Mouse (Mus musculus): ENCODE measurements around the gene Oit3. TPM values are rescaled to one million over a fixed set of nuclear protein-coding genes. Genes with fewer than 3 reads are reported as not detected.

Gene Oit3
- 0.26 and 0.40 TPM in 2 replicates for polyA plus RNA-seq (2012; rRNA removed)

DNA sequence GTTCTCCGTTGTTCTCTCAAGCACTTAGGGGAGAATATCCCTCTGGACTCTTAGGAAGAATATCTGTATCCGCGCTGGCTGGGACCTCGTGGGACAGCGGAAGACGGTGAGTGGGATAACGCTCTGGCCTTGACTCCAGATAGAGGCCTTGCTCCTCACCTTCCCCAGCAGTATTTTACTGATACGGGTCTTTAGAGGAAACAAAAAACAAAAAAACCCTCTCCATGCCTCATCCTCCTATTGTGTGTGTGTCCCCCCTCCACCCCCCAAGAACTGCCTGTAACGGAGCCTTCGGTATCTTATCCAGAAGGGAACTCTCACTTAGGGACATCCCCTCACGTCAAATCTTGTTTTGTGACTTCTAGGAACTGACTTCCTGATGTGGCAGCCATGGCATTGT lies at the start of gene Oit3:
Gene Oit3, minus strand, starts transcription at position 44 of the 400 bp plus-strand sequence.
- no peak for DNase-seq (ENCODE audit: extremely low spot score in 1 of 2, low spot score in 1 of 2)

DNA sequence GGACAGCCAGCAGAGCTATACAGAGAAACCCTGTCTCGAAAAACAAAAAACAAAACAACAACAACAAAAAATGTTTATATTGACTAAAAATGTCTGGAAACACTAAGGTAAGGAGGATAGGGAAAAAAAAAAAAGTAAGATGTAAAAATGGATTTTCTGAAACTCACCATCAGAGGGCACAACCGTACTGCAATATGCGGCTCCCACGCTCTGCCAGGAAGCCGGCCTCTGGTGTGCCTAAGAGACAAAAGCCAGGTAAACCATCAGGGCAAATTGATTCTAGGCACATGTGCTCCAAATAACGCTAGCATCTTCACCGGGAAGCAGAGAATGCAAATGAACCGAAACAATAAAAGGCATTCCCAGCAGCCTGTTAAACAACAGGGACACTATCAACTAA lies 49.3 kb upstream of the Oit3 start:
- DNase-seq (ENCODE audit: extremely low spot score in 1 of 2, low spot score in 1 of 2): peak in 1 of 2 experiments; percentile 57

DNA sequence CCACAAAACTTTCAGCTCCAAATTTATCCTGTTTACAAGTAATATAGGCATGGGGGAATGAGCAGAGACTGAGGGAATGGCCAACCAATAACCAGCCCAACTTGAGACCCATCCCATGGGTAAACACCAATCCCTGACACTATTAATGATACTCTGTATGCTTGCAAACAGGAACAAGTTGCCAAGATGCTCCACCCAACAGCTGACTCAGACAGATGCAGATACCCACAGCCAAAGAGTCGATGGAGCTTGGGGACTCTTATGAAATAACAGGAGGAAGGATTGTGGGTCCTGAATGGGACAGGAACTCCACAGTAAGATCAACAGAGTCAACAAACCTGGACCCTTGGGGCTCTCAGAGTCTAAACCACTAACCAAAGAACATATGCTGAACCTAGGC lies 47.8 kb upstream of the Oit3 start:
- DNase-seq (ENCODE audit: extremely low spot score in 1 of 2, low spot score in 1 of 2): no peak

DNA sequence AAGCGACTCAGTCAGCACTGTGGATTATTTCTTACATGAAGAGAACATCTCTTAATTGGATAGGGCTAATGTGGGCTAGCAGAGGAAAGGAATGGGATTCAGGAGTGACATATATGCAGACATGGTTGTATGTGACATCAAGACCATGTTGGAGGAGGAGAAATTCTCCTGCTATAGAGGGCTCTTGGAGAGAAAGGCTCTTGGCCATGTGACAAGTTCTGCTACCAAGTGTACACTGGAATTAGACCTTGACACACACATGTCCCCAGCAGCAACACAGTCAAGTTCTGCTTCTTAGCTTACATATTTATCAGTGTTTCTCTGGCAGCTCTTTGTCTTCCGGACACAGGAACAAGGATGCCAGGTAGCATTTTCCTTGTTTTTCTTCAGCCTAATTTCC lies 45.8 kb upstream of the Oit3 start:
- DNase-seq (ENCODE audit: extremely low spot score in 1 of 2, low spot score in 1 of 2): no peak

DNA sequence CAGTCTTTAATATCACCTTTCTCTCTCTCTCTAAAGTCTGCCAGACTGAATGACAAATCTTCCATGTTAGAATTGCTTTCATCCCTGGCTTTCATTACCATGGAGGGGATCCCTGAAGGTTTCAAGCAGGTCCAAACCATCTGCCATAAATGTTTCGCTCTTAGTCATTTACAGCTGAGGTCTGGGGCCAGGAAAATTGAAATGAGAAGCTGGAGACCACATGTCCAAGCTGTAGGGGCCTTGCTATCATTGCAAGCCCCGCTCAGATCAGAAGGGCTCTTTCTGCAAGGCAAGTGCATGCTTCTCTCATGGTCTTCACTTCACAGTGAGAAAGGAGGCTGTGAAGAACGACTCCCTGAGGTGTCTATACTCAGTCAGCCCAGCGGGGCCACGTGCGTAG lies 42.7 kb upstream of the Oit3 start:
- no peak for DNase-seq (ENCODE audit: extremely low spot score in 1 of 2, low spot score in 1 of 2)

DNA sequence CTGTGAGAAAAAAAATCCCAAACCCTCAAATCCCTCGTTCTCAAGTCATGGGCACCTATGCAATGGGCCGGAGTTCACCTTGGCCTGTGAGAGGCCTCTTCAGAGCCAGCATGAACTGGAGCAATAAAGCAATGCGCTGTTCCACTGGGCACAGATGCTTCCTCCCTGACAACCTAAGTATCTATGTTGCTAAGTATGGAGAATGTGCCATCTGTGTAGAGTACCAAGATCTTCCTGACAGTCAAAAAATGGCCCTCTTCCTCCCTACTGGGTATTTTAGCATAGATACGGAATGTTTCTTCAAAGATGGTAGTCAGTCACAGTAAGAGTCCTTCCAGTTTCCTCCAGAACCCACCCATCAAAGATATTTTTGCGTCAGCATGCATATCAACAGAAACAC lies 39.8 kb upstream of the Oit3 start:
- DNase-seq (ENCODE audit: extremely low spot score in 1 of 2, low spot score in 1 of 2): no peak

DNA sequence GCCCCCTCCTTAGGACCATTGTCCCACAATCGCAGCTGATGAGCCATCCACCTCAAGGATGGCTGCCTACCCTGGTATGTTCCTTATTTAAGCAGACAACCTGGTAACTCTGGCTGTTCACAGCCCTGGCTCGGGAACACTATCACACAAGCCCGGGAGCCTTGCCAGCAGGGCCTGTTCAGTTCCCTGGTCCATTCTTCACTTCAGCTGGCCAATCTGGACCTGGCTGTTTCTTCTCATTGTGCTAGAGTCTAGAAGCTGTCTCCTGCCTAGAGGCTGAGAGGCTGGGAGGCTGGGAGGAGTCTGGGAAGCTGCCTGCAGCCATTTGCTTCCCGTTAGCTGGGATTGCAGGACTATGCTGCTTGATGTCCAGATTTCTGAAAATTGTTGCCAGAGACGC lies 28.9 kb upstream of the Oit3 start:
- no peak for DNase-seq (ENCODE audit: extremely low spot score in 1 of 2, low spot score in 1 of 2)

DNA sequence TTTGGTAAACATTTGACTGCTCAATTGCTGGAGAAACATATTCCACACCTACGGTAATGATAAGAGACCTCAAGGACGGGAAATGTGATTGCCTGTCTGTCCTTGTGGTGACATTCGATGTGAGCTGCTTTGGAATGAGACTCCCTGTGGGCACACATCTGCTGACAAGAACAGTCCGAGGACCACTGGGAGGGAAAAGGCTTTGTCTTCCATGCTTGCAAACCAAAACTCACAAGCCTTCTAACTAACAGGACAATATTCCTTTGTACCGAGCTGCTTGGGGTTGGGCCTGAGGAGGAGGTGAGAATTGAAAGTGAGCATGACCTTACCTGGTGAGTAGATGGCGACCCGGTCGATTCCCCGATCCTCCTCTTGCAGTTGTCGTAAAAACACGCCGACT lies 25.7 kb upstream of the Oit3 start:
- no peak for DNase-seq (ENCODE audit: extremely low spot score in 1 of 2, low spot score in 1 of 2)

DNA sequence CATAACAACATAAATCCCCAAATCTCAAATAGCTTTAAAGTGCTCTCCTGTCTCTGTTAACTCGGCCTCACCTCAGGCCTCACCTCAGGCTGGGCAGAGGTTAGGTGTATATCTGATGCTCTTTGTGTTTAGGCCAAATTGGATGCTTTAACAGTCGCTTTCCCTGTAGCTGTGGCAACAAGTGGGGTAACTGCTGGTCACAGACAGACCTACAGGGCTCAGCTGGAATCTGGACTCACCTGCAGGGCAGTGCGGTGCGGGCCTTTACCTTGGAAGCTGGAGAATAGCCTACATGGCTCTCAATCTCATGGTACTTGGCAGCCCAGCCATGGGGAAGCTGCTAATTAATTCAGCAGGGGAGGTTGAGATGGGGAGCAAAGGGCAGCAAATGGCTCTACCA lies 25.0 kb upstream of the Oit3 start:
- no peak for DNase-seq (ENCODE audit: extremely low spot score in 1 of 2, low spot score in 1 of 2)

DNA sequence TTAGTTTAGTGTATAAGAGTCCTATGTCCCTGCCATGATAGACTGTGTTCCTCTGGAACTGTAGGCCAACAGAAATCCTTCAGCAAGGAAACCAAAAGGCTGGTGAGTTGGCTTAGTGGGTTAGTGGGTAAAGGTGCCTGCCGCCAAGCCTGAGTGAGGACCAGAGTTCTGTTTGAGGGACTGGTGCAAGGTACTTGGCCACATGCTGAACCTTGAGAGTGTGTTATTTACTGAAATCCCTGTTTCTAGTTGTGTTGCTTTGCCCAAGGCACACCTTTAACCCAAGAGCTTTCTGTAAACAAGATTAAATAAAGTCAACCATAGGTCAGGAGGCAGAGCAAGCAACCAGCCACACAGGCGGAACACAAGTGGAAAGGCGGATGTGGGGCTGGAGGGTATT lies 24.0 kb upstream of the Oit3 start:
- no peak for DNase-seq (ENCODE audit: extremely low spot score in 1 of 2, low spot score in 1 of 2)

DNA sequence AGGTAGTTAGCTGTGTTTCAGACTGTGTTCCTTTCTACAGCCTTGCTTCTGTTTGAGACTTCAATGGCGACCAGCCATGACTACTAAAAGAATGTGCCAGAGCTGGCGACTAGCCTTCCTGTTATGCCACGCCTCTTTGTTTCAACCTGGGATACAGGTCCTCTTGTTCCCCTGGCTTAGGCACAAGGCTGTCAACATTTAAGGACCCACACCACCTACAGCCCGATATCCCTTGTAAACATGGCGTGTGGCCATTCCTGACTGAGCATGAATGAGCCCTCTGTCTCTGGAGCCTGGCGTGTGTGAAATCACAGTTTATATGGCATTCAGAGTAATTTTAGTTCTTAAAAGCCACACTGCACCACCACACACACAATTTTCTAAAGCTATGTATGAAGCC lies 20.7 kb upstream of the Oit3 start:
- DNase-seq (ENCODE audit: extremely low spot score in 1 of 2, low spot score in 1 of 2): no peak

DNA sequence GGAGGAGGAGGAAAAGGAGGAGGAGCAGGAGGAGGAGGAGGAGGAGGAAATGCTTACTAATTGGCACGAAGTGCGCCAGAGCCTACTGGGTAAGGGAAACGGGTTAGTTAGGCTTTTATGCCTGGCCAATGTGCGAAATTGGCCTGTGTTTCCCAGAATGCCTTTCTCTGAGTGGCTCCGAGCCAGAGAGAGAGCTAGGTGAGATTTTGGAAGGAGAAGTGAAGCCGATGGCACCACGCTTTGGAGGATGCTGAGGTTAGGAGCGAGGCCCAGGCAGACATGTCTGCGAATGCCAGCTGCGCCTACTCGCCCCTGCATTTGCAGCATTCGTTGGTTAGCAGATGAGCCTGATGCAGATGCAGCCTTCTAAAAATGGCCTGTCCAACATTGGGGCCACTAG lies 18.2 kb upstream of the Oit3 start:
- DNase-seq (ENCODE audit: extremely low spot score in 1 of 2, low spot score in 1 of 2): peak; percentile 26 to 71

DNA sequence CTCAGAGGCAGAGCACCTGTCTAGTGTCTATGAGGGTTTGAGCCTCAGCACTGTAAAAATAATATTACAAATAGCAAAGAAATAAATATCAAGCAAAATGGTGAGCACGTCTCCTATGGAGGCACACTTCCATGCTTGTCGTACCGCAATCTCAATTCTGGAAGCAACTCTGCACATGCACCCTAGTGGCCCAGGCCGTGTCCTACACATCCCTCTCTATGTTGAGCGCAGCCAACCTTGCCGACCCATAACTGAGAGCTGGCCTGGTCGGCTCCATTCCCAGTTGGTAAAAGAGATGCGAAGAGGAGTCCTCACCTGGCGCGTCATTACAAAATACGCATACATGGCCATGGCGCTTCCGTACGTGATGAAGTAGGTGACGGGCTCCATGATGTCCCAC lies 13.1 kb upstream of the Oit3 start:
- no peak for DNase-seq (ENCODE audit: extremely low spot score in 1 of 2, low spot score in 1 of 2)

DNA sequence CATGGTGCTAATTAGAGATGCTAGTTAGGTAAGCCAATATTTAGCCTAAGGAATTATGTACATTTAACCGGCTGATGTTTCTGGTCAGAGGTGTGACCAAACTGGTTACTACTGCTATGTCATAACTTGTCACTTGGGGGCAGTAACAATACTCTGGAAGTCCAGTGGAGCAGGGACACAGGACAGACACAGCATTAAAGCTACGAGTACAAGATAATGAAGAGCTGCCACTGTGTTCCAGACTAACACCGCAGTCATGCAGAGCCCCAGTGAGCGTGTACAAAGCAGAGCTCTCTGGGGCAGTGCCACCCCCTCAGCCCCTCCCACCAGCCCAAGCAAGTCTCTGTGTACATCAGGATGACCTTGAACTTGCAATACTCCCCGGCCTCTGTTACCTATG lies 10.3 kb upstream of the Oit3 start:
- DNase-seq (ENCODE audit: extremely low spot score in 1 of 2, low spot score in 1 of 2): peak in 1 of 2 experiments; percentile 48

DNA sequence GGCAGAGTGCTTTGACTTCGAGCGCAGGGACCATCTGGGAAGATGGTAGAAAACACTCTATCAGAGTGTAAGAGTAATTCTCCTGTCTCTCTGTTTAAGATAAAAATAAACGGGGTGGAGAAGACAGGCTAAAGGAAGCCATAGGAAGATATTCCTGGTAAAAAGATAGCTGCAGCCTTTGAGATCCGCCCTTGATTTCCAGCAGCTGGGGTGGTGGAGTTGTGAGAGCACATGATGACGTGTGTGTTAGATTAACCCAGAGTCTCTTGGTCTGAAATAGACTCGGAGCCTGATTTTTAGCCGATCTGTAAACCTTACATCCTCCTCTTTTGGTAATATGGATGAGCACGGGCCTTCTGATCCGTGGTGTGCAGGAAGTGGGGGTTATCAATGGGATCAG lies 6.0 kb upstream of the Oit3 start:
- peak; percentile 60 to 63 for DNase-seq (ENCODE audit: extremely low spot score in 1 of 2, low spot score in 1 of 2)

DNA sequence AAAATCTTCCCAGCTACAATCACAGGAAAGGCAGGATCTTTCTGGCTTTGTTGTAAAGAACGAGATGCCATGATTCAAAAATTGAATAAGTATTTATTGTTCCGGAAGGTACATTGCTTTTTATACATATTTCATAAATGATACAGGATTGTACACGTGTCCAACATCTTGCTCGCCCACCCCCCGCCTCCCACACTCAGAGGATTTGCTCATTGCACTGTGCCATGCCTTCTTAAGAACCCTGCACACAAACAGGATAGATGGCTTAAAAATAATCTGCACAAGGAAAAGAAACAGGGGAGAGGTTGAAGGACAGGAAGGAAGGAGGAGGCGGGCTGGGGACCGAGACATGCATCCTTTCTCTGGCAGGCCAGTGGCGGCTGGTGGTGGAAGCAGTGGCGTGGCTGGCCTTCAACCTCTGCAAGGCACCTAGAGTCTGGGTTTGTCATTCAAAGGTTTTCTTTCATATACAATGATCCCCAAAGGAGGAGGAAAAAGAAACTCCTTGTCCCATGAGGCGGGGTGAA lies 5.4 kb upstream of the Oit3 start:
- peak in 1 of 2 experiments; percentile 30 for DNase-seq (ENCODE audit: extremely low spot score in 1 of 2, low spot score in 1 of 2)

DNA sequence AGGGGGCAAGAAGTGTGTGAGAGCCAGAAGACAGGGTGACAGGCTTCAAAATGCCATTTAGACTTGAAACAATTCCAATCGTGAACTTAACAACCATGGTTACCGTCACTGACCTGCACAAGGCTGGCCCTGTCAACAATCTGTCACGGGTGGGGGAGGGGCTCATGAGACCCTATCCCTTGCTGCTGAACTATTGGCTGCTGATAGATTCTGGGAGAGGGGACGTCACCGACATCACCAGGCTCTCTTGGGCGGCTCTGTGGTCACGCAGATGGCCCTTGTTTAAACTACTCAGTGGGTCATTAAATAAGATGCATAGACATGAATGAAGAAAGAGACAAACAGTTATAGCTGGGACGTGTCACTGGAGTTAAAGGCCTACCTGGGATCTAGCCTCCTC lies 3.1 kb upstream of the Oit3 start:
- no peak for DNase-seq (ENCODE audit: extremely low spot score in 1 of 2, low spot score in 1 of 2)

DNA sequence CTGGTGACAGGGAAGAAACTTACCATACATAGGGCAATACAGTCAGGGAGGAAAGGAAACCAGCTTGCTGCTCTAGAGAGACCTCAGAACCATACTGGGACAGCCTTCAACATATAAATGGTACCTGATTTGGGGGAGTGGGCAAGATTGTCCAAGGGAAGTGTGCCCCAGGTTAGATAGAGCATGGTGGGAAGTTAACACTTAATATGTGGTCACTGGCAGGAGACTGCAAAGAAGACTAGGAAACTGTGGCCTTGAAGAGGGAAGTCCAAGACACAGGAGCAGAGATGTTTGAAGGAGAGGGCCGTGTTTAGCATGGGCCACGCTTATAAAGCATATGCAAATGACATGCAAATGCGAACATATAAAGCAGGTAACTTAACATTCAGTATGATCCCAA lies 2.5 kb upstream of the Oit3 start:
- DNase-seq (ENCODE audit: extremely low spot score in 1 of 2, low spot score in 1 of 2): no peak

DNA sequence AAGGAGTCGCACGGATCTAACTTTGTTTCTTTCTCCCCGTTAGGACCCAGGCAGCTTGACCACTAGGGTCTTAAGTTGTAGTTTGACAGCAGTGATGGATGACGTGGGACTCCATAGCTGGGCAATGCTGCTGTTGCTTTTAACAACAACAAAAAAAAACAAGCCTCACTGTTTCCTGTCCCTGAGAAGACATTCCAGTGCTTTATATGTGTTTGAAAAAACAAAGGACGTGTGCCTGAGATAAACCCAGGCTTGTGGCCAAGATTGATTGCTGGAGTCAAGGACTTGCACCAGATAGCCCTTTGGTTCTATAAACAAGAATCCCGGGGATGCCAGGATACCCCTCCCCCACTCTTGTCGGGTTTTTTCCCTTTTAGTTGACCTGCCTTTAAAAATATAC lies 1.6 kb upstream of the Oit3 start:
- DNase-seq (ENCODE audit: extremely low spot score in 1 of 2, low spot score in 1 of 2): no peak

DNA sequence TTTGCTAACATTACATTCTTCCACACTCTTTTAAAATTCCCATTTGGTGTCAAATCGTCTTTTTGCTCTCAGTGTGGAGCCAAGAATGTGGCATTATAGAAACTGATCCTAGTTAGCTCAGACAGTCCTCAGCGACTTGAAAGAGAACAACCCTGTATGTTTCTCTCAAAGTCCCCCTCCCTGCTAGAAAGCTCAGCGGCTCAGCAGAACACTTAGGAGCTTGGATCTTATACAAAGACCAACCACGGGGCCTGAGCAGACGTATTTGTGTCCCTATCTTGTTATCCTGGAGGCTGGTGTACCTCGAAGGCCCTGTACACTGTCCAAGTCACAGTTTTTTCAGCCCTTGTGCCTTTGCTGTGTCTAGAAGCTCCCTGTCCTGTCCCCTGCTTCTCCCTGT lies 1.4 kb downstream of the Oit3 start:
- DNase-seq (ENCODE audit: extremely low spot score in 1 of 2, low spot score in 1 of 2): no peak

DNA sequence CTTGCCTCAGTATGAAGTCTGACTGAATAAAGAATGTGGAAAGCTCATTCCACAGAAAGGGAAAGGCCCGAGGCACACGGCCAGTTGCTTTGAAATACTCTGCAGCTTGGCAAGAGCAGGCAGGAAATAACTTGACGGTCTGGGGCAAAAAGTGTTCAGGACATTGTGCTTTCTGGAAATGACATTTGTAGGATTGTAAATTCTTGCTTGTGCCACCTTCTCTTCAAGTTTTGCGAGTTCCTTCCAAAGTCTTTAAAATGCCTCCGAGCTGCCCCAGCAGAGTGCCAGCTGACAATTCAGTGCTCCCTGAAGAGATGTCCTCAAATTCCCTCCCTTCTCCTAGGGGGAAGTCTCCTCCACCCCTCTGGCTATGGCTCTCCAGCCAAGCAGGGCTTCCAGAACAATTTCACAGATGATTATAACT lies 2.1 kb downstream of the Oit3 start:
- DNase-seq (ENCODE audit: extremely low spot score in 1 of 2, low spot score in 1 of 2): no peak

DNA sequence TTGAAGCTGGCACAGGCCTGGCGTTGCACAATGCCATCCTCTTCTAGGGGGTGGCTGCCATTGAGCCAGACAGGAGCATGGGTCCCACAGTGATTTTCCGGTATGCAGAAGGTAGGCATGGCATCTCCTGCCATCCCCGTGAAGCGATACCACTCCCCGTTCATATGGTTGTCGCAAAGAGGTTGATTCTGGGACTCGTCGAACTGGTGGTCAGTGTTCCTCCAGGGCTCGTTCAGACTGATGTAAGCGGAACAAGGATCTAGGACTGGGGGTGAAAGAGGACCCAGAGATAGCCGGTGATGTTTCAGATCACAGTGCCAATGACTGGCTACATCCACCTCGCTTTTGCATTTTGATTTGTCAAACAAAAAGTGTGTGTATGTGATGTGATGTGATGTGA lies 2.9 kb downstream of the Oit3 start:
- no peak for DNase-seq (ENCODE audit: extremely low spot score in 1 of 2, low spot score in 1 of 2)

DNA sequence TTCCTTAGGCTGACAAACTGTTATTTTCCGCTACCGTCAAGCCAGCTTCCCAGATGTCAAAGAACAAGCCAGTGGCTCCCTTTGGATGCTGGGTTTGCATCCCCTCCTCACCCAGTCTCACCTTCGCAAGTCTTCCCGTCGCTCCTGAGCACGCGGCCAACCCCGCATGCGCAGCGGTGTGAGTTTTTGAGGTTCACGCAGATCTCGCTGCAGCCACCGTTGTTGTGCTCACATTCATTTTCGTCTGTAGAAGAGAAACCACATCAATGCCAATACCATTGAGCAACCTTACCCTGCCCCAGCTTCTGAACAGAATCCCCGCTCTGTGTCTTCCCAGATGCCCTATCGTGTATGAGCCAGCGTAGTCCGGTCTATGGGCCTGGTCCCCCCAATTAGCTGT lies 5.8 kb downstream of the Oit3 start:
- DNase-seq (ENCODE audit: extremely low spot score in 1 of 2, low spot score in 1 of 2): no peak

All from frontal cortex, adult 2 months (tissue).